Mouse (Mus musculus) heart, postnatal 14 days (tissue): ENCODE data around the gene Tnfrsf11a. TPM values are rescaled to one million over a fixed set of nuclear protein-coding genes. Genes with fewer than 3 reads are reported as not detected.

Source experiments
- DNase-seq, 2 experiments: peaks; one replicate each; pipeline ENCODE4 v3.0.0; 2021 to 2022
- intact Hi-C: fragments of 180-260 bp; cut with DNase I; formaldehyde crosslinking; loops from one replicate; pipeline ENCODE4 v1.15.1; 2025
- total RNA-seq, 2 experiments: library from RNA; stranded (reverse); gene quantifications; 2 replicates each; pipeline ENCODE4 v1.2.3; 2021

The Tnfrsf11a gene
- total RNA-seq, 2 experiments from 2014 or later, result 1.6 to 1.7 TPM

DNA sequence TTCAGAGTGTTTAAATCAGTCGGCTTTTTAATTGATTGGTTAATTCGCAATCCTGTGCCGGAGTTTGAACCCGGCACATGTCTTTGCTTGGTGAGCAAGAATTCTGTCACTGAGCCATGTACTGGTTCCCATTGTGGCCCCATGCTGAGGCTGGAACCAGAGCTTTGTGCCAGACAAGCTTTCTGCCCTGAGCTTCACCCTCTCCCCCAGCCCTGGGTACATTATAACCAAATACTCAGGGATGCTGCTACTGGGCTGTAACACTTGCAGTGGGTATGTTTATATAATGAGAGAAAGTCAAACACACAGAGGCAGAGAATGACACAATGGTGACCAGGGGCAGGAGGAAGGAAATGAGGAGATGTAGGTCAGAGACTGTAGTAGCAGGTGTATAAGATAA, 43.8 kb downstream of the Tnfrsf11a start:
- no peak for DNase-seq
- intact Hi-C loops, result no loop called here

GRCm38 (mm10) chr1:105824980-105825379, 44.5 kb downstream of the Tnfrsf11a start:
- no peak for DNase-seq
- intact Hi-C loops, result no loop called here

- no peak for DNase-seq
- intact Hi-C loops, result no loop called here
Observed at GRCm38 (mm10) chr1:105827374-105827773, 46.9 kb downstream of the Tnfrsf11a start.

DNA sequence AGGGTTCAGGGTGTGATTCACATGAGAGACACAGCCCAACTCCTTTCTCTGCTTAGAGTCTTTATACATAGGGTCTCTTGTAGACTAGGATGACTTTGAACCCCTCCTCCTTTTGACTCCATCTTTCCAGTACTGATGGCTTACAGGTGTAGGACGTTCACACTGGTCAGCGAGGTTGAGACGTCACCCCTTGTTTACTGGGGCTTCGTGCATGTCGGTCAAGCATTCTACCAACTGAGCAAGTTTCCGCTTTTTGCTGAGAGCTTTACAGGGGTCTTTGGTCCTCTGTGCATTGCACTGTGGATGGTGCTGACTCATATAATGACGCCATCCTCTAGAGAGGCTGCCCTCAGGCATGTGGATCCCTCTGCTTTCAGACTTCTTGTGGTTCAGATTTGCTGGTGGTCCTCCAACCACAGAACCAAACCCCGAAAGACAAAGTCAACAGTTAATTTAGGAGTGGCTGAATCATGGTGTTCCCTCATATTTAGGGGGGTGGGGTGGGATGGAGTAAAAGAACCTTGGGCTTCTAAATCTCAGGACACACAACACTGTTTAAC, 47.3 kb downstream of the Tnfrsf11a start:
- intact Hi-C loops, result no loop called here
- DNase-seq, result no peak

DNA sequence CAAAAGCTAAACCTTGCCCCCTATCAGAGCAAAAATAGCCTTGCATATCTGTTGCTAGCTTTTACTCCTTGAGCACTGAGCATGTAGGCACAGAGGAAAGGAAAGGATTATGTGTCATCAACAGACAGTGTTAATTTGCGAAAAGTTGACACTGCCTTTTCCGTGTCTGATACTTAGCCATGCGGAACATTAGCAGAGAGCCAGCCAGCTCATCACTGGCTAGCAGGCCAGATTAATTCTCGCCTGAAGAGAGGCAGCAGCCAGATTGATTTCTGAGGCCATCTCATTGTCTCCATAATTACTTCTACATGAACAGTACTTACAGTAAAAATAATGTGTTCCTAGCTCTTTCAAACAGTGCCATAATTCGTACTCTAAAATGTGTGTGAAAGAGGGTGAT, 48.7 kb downstream of the Tnfrsf11a start:
- intact Hi-C loops, result no loop called here
- no peak for DNase-seq

DNA sequence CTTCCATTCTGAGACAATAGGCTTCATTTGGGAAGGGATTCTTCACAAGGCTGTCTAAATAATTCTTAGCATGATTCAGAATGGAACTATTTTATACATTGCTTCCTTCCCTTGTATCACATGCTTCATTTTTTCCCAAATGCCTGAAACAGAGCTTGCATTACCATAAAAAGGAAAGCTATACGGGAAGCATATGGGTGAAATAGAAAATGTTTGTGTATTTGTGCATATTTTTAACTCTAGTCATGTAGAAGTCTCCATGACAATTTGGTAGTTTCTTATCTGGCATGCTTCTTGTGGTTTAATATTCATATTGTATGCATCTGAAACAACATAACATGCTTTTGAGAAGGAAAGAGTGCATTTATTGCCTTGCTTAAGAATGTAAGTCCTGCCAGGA, 52.3 kb downstream of the Tnfrsf11a start:
- DNase-seq, result no peak
- intact Hi-C loops, result no loop called here

DNA sequence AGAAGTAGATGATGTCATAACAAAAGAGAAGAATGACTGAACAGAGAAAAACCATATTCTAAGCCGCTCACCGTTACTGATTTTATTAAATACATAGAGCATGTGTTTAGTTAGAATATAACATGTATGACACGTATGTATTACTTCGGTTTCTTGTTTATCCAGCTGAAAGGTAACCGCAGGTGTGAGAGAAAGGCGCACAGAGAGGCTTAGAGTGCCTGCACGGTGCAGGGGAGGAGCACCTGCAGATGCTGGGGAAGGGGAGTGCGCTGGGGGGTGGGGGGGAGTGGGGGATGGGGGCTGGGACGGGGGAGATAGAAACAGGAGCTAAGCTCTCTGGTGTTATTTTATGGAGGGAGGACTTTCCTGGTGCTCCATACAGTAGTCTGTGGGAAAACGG, 62.4 kb downstream of the Tnfrsf11a start:
- no peak for DNase-seq
- intact Hi-C loops, result no loop called here

GRCm38 (mm10) chr1:105843386-105843785, 62.9 kb downstream of the Tnfrsf11a start:
- DNase-seq, result no peak
- intact Hi-C loops, result no loop called here

DNA sequence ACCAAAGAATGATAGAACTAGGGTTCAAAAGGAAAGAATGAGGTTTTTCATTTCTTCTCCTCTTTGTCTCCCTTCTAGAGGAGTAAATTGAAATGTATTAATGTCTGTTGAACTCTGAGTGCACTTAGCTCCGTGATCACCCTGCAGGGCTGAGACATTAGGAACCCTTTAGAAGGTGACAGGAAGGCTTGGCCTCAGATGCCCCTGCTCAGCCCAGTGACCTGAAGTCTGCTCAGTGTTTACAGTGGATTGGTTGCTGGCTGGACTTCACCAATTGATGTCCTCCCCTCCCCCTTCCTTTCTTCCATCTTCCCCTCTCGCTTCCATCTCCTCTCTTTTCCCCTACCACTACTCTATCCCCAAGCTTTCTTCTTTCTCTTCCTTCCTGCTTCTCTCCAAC, 63.3 kb downstream of the Tnfrsf11a start:
- DNase-seq, result no peak
- intact Hi-C loops, result no loop called here

- intact Hi-C loops, result no loop called here
- no peak for DNase-seq
Observed at GRCm38 (mm10) chr1:105844341-105845006, 64.0 kb downstream of the Tnfrsf11a start.

DNA sequence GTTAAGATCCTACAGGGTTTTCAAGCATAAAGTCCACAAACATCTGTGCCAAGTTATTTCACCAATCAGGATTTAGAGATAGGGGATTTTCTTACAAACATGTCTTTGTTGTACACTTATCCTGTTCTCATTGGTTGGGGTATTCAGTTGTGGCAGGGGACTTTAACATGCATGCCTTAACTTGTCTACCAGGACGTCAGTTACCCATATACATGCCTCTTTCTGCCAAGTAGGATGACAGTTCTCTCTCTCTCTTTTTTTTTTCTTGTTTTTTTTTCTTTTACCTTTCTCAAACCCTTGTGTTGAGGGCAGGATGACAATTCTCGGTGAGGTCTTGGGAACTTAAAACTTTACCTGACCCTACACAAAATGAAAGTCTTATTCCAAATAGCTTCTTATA, 65.9 kb downstream of the Tnfrsf11a start:
- intact Hi-C loops, result no loop called here
- no peak for DNase-seq

DNA sequence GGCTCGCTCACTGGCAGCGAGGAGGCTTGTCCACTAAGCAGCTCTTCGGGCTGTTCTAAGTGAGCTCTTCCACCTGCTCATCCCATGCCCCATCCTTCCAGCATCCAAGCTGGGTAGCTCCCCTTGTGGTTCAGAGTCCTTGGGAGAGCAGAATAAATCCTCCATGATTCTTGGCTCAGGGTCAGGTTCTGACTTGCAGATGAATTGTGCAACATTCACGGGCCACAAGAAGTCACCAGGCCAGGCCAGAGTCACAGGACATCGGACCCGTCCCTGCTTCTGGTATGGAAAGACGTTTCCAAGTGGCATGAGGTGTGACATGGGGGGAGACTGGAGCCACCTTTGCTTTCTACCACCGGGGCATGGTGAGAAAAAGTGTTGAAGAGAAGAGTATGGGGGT, 68.3 kb downstream of the Tnfrsf11a start:
- intact Hi-C loops, result no loop called here
- DNase-seq, result no peak

DNA sequence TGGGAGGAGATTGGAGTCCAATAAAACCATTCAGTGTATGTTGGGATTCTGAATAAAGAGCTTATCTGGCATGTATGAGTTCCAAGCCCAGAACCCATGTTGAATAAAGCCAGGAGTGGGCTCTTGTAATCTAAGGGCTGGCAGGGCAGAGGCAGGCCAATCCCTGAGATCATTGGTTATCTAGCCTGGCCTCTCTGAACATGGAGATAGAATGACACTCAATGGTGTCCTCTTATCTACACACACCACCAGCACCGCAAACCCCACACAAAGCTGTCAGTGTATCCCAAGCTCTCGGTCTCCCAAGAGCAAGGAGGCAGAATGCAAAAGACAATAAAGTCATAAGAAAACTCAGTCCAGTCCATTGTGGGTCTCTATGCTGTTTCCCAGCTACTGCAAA, 70.8 kb downstream of the Tnfrsf11a start:
- intact Hi-C loops, result no loop called here
- no peak for DNase-seq

DNA sequence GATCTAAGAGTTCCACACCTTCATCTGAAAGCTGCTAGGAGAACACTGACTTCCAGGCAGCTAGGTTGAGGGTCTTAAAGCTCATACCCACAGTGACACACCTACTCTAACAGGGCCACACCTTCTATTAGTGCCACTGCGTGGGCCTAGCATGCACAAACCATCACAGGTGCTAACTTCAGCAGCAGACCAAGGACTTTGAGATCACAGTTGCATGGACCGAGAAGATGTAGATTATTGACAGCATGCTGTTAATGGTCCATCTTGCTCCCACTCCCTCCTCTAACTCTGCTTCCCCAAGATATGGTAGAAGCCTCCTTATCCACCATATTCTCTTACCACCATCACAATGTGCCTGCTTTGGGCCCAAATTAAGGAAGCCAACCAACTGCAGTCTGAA, 79.2 kb downstream of the Tnfrsf11a start:
- no peak for DNase-seq
- intact Hi-C loops, result no loop called here

DNA sequence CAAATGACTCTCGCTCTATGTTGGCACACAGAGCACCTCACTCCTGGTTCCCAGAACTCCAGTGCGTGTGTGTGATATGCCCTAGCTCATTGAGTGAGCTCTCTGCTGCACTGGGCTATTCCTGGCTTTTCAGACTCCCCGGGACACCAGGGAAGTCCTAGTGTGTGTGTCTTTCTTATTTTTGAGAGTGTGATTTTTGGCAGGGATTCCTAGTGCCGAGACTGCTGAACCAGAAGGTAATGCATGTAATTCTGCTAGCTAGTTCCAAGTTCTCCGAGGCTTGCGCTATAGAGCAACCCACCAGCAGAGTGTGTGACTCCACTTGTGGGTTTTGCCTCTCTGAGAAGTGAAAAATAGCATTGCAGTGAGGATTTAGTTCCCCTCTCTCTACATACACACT, 96.1 kb downstream of the Tnfrsf11a start:
- DNase-seq, result no peak
- intact Hi-C loops, result no loop called here

GRCm38 (mm10) chr1:105877808-105878207, 97.3 kb downstream of the Tnfrsf11a start:
- DNase-seq, result no peak
- intact Hi-C loops, result no loop called here

DNA sequence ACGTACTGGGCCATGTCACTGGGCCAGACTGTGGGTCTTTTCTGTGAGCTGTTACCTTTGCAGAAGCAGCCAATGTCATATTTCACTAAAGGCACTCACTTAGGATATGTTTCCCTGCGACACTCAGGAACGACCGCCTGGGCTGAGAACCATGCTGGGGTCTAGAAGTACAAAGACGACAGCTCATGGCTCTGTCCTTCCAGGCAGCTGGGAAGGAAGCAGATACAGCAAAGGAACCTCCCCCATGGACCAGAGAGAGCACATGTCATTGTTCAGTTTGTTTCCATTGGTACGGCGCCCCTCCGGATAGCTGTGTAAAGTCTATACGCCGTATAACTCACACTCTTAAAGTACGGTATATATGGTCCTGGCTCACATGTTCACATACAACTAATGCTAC, 97.9 kb downstream of the Tnfrsf11a start:
- intact Hi-C loops, result no loop called here
- no peak for DNase-seq

DNA sequence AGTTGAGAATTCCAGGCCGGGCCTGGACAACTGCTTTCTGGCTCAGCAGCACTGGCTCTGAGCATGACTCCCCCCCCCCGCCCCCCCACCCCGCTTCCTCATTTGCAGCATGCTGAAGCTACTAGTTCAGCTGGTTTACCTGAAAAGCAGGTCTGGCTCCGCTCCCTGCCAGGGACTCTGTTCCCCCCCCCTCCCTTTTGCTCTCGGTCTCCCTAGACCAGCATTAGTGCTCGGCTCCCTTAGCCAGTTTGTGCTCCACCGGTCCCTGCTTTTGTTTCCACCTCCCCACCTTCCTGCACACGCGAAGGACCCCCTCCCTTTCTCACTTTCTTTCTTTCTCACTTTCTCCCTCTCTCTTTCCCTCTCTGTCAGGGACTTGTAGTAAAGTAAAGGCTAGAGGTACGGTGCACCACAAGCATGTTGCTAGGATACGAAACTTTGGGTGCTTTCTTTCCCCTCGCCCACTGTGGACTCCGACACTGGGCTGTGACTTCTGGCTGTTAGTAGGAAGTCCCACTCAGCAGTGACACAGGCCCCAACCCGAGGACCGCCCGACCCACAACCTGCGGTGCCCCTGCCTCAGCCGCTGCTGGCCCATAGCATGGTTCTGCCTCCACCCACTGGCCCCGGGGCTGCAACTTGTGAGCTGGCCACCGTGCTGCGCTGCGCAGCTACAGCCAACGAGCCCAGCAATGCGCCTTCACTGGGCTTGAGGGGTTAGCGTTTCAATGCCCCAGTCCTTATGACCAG, 100.2 kb downstream of the Tnfrsf11a start:
- intact Hi-C loops, result no loop called here

DNA sequence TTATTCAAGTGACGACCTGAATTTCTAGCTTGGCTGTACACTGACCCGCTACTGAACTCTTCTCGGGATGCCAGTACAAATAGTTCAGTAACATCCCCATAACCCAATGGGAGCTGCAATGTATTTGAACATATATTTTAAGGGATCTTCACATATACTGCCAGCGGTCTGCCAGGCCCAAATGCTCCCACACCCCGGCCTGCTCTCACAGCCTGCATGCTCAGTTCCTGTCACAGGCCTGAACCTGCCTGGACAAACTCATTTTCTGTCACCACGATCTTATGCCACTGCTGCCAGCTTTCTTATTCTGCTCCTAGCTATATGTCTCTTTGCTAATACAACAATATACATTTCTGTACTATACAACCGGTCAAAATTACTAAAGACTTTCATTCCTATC, 100.9 kb downstream of the Tnfrsf11a start:
- intact Hi-C loops, result no loop called here
- DNase-seq, result no peak

More for the DNA sequence above, 100.2 kb downstream of the Tnfrsf11a start:
- no peak for DNase-seq

- DNase-seq, result no peak
- intact Hi-C loops, result no loop called here
Observed at GRCm38 (mm10) chr1:105883498-105883897, 103.0 kb downstream of the Tnfrsf11a start.

GRCm38 (mm10) chr1:105885101-105885500, 104.6 kb downstream of the Tnfrsf11a start:
- intact Hi-C loops, result no loop called here
- no peak for DNase-seq

- DNase-seq, result no peak
- intact Hi-C loops, result no loop called here
Observed at GRCm38 (mm10) chr1:105885575-105885974, 105.1 kb downstream of the Tnfrsf11a start.
